Mouse (Mus musculus) hindbrain, embryonic 16.5 days (tissue): Measurements from ENCODE around the gene Oas1e. TPM values are rescaled to one million over a fixed set of nuclear protein-coding genes. Genes with fewer than 3 reads are reported as not detected.
A peak's percentile ranks its signal among the peaks of the same experiment; 100 is the strongest.

Experiments used
- ATAC-seq: fragments of 200-750 bp; cut with Nextera tagmentation; 2 replicates; pipeline ENCODE4 v1.8.0; 2017; ENCODE audit warnings: moderate TSS enrichment, moderate library complexity
- H3K27ac ChIP-seq: fragments of 300-500 bp; sonication (generic); 2 replicates; pipeline ENCODE4 v1.5.1; 2014; ENCODE audit warnings: low read depth, mild to moderate bottlenecking, control low read depth, low read length, moderate library complexity
- H3K27me3 ChIP-seq: fragments of 300-500 bp; sonication (generic); replicated peaks from 2 replicates; pipeline ENCODE4 v1.6.1; 2014; ENCODE audit warnings: low read length; ENCODE audit not compliant: control insufficient read depth, insufficient read depth
- H3K36me3 ChIP-seq: fragments of 300-500 bp; sonication (generic); 2 replicates; pipeline ENCODE4 v1.6.1; 2014; ENCODE audit warnings: mild to moderate bottlenecking, low read length, moderate library complexity, mixed read lengths; ENCODE audit not compliant: control insufficient read depth, insufficient read depth
- H3K4me1 ChIP-seq: fragments of 300-500 bp; sonication (generic); 2 replicates; pipeline ENCODE4 v1.6.1; 2014; ENCODE audit warnings: low read depth, low read length; ENCODE audit not compliant: control insufficient read depth, insufficient read depth
- H3K4me2 ChIP-seq: fragments of 300-500 bp; sonication (generic); 2 replicates; pipeline ENCODE4 v1.6.1; 2014; ENCODE audit warnings: mild to moderate bottlenecking, low read length, control low read depth, moderate library complexity
- H3K4me3 ChIP-seq: fragments of 300-500 bp; sonication (generic); 2 replicates; pipeline ENCODE4 v1.5.1; 2014; ENCODE audit warnings: mild to moderate bottlenecking, low read length, control low read depth, moderate library complexity
- H3K9ac ChIP-seq: fragments of 300-500 bp; sonication (generic); 2 replicates; pipeline ENCODE4 v1.6.1; 2014; ENCODE audit warnings: low read depth, mild to moderate bottlenecking, control low read depth, low read length, moderate library complexity
- H3K9me3 ChIP-seq: fragments of 300-500 bp; sonication (generic); 2 replicates; pipeline ENCODE4 v1.6.1; 2014; ENCODE audit warnings: mild to moderate bottlenecking, low read length, moderate library complexity; ENCODE audit not compliant: control insufficient read depth
- WGBS: fragments of 180-500 bp; shearing (Covaris S2); extraction: QIAGEN DNeasy Blood & Tissue Kit; methylation state at CpG from one replicate; pipeline ENCODE4 v1.1.7; 2014; 5-methylcytosine and 5-hydroxymethylcytosine counted together
- polyA plus RNA-seq: library from polyadenylated mRNA; unstranded; fragments of >200 nt; fragmentation: Nextera tagmentation; extraction: Ambion mirVana; gene quantifications from 2 replicates; pipeline ENCODE4 v1.2.1, GENCODE M21; 2015

Oas1e gene
- polyA plus RNA-seq, 1 experiment from 2014 or later: 0.86 TPM

DNA sequence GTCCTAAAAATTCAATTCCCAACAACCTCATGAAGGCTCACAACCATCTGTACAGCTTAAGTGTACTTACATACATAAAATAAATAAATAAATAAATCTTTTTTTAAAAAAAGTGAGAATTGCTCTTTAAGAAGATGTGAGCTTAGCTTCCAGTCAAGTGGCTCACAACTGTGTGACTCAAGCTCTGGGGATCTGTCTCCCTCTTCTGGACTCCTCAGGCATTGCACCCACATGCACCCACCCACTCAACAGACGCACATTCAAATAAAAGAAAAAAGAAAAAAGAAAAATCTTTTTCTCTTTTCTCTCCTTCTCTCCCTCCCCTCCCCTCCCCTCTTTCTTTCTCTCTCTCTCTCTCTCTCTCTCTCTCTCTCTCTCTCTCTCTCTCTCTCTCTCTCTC is 13.7 kb downstream of the Oas1e start:
- WGBS: 80% methylated on average over 1 of the region's 1 CpGs
- Histone ChIP-seq H3K27me3 (no peaks in the 10 kb centered on the region), H3K4me2 (no peak overlapping the region), H3K9me3 (no peaks in the 10 kb centered on the region), H3K27ac (no peak overlapping the region), H3K4me1 (no peaks in the 10 kb centered on the region), H3K4me3 (no peak overlapping the region), H3K9ac (no peak overlapping the region), H3K36me3 (no peaks in the 10 kb centered on the region)
- no peak for ATAC-seq

GRCm38 (mm10) chr5:120779922-120780321 is 15.4 kb downstream of the Oas1e start:
- H3K9ac ChIP-seq: no peak overlapping the region
- 55% methylated on average over 3 of the region's 3 CpGs for WGBS
- no peak overlapping the region for H3K27ac ChIP-seq

GRCm38 (mm10) chr5:120778941-120779340 is 16.4 kb downstream of the Oas1e start:
- Histone ChIP-seq H3K9ac (no peak overlapping the region; the same call in 1 of the 2 replicates), H3K4me2 (no peak overlapping the region), H3K4me1 (no peaks in the 10 kb centered on the region), H3K4me3 (no peak overlapping the region), H3K27me3 (no peaks in the 10 kb centered on the region), H3K27ac (no peak overlapping the region), H3K36me3 (no peaks in the 10 kb centered on the region), H3K9me3 (no peaks in the 10 kb centered on the region)
- ATAC-seq: no peak
- WGBS: 77% methylated on average over 2 of the region's 2 CpGs

More at GRCm38 (mm10) chr5:120779922-120780321, 15.4 kb downstream of the Oas1e start:
- Histone ChIP-seq H3K27me3 (no peaks in the 10 kb centered on the region), H3K9me3 (no peaks in the 10 kb centered on the region), H3K4me1 (no peaks in the 10 kb centered on the region), H3K4me3 (no peak overlapping the region), H3K36me3 (no peaks in the 10 kb centered on the region), H3K4me2 (no peak overlapping the region)
- no peak for ATAC-seq

GRCm38 (mm10) chr5:120777478-120777877 is 17.9 kb downstream of the Oas1e start, which contains the start of gene Oas3:
Gene Oas3 (minus strand): TSS chr5:120777661.
- H3K27me3 ChIP-seq: no peaks in the 10 kb centered on the region; the same call in 1 of the 2 replicates
- H3K4me2 ChIP-seq: no peak within 1 kb of the TSS
- no peaks in the 10 kb centered on the region for H3K4me1 ChIP-seq
- H3K9me3 ChIP-seq: no peaks in the 10 kb centered on the region
- H3K4me3 ChIP-seq: no peak within 1 kb of the TSS
- H3K36me3 ChIP-seq: no peaks in the 10 kb centered on the region
- WGBS: 81% methylated on average over 9 of the region's 9 CpGs
- no peak for ATAC-seq
- H3K27ac ChIP-seq: no peak within 1 kb of the TSS
- no peak within 1 kb of the TSS for H3K9ac ChIP-seq

GRCm38 (mm10) chr5:120776801-120777200 is 18.5 kb downstream of the Oas1e start:
- Histone ChIP-seq H3K4me1 (no peaks in the 10 kb centered on the region), H3K9ac (no peak overlapping the region), H3K9me3 (no peaks in the 10 kb centered on the region), H3K27ac (no peak overlapping the region), H3K4me2 (no peak overlapping the region), H3K27me3 (no peaks in the 10 kb centered on the region; the same call in 1 of the 2 replicates), H3K36me3 (no peaks in the 10 kb centered on the region), H3K4me3 (no peak overlapping the region)
- ATAC-seq: no peak
- 76% methylated on average over 5 of the region's 5 CpGs for WGBS

- no peak overlapping the region for H3K4me3 ChIP-seq
- ATAC-seq: no peak
- H3K9ac ChIP-seq: no peak overlapping the region
- no peak overlapping the region for H3K27ac ChIP-seq
- 85% methylated on average over 14 of the region's 14 CpGs for WGBS
- H3K36me3 ChIP-seq: no peaks in the 10 kb centered on the region
- H3K9me3 ChIP-seq: no peaks in the 10 kb centered on the region
- no peaks in the 10 kb centered on the region for H3K4me1 ChIP-seq
- no peak overlapping the region for H3K4me2 ChIP-seq
- no peaks in the 10 kb centered on the region; the same call in 1 of the 2 replicates for H3K27me3 ChIP-seq
These were observed 19.9 kb downstream of the Oas1e start for GRCm38 (mm10) chr5:120775287-120775985.

- H3K9me3 ChIP-seq: no peaks in the 10 kb centered on the region
- no peak for ATAC-seq
- 63% methylated on average over 3 of the region's 3 CpGs for WGBS
- no peak overlapping the region for H3K4me3 ChIP-seq
- H3K4me1 ChIP-seq: no peaks in the 10 kb centered on the region
- H3K9ac ChIP-seq: no peak overlapping the region
- no peaks in the 10 kb centered on the region; the same call in 1 of the 2 replicates for H3K27me3 ChIP-seq
- H3K36me3 ChIP-seq: no peaks in the 10 kb centered on the region
- no peak overlapping the region for H3K4me2 ChIP-seq
- no peak overlapping the region for H3K27ac ChIP-seq
These were observed 25.9 kb downstream of the Oas1e start for GRCm38 (mm10) chr5:120769396-120769795.

- 72% methylated on average over 8 of the region's 8 CpGs for WGBS
- H3K4me1 ChIP-seq: no peaks in the 10 kb centered on the region
- no peak overlapping the region for H3K9ac ChIP-seq
- H3K27me3 ChIP-seq: no peaks in the 10 kb centered on the region
- H3K4me2 ChIP-seq: no peak overlapping the region
- no peaks in the 10 kb centered on the region for H3K9me3 ChIP-seq
- H3K4me3 ChIP-seq: no peak overlapping the region
- no peaks in the 10 kb centered on the region for H3K36me3 ChIP-seq
- ATAC-seq: no peak
- no peak overlapping the region for H3K27ac ChIP-seq
These were observed 30.3 kb downstream of the Oas1e start for GRCm38 (mm10) chr5:120765010-120765409.

GRCm38 (mm10) chr5:120761901-120762300 is 33.4 kb downstream of the Oas1e start:
- Histone ChIP-seq H3K36me3 (no peaks in the 10 kb centered on the region), H3K4me3 (no peak overlapping the region), H3K4me2 (no peak overlapping the region), H3K27me3 (no peaks in the 10 kb centered on the region), H3K4me1 (no peaks in the 10 kb centered on the region), H3K9ac (no peak overlapping the region; the same call in 1 of the 2 replicates), H3K9me3 (no peaks in the 10 kb centered on the region), H3K27ac (no peak overlapping the region)
- 26% methylated on average over 6 of the region's 6 CpGs for WGBS
- 0 out of 2 replicates have a peak, but pooled peaks have one; percentile 37 for ATAC-seq
